ENCODE assay signal across 25 mouse cellular contexts in genomic region chr7:43985657-43986056, GRCm38 (mm10). TPM values are rescaled to one million over a fixed set of nuclear protein-coding genes. Genes with fewer than 3 reads are reported as not detected.
DNase-seq lines count a peak whose midpoint lies in the region; ATAC-seq and TF ChIP-seq lines count a peak whose summit lies in the region.
"Had no signal": no experiment of that assay in that cellular context is flagged by ENCODE, and none has a peak within 500 bp of the region (broad histone marks: within the 10 kb centered on the region; RNA-seq: fewer than 3 reads in every experiment).

No protein-coding gene starts in this region.

- H3K27ac ChIP-seq in bone marrow macrophage, adult 2 months (ENCODE audit: insufficient read depth, low read depth, low read length), result peak overlapping the region; percentile 65
- no peak overlapping the region for H3K27ac ChIP-seq in kidney, embryonic 15.5 days
- H3K27ac ChIP-seq: embryonic facial prominence, embryonic 10.5 days; embryonic facial prominence, embryonic 12.5 days; forebrain, embryonic 13.5 days; forebrain, embryonic 15.5 days had no signal

- H3K4me2 ChIP-seq in kidney, embryonic 15.5 days, result no peak overlapping the region
- H3K4me2 ChIP-seq: embryonic facial prominence, embryonic 12.5 days; forebrain, embryonic 13.5 days; forebrain, embryonic 15.5 days had no signal

- H3K9me3 ChIP-seq in kidney, embryonic 15.5 days (replicated peaks), result no peaks in the 10 kb centered on the region
- H3K9me3 ChIP-seq: embryonic facial prominence, embryonic 10.5 days; embryonic facial prominence, embryonic 12.5 days; forebrain, embryonic 13.5 days; forebrain, embryonic 15.5 days had no signal

- no peak for DNase-seq in natural killer cell, adult 2 months (ENCODE audit: low spot score in 2 of 2)
- DNase-seq: adrenal gland, adult 2 months; adrenal gland, postnatal 10 days; adrenal gland, postnatal 25 days; cerebellum, adult 11-12 months; cerebellum, adult 2 months; cerebellum, adult 9-10 months; cerebellum, postnatal 10 days; cerebellum, postnatal 25 days; forebrain, postnatal 0 days had no signal

- no peak for TF ChIP-seq POLR2A in bone marrow macrophage, adult 2 months (IDR thresholded peaks at IDR 0.05; ENCODE audit: borderline replicate concordance, low read depth, low read length)

- ATAC-seq in granulocyte monocyte progenitor cell, adult 5-6 weeks (replicated peaks; ENCODE audit: poor library complexity, severe bottlenecking), result peak; percentile 56
- ATAC-seq in megakaryocyte, adult 5-6 weeks (ENCODE audit: poor library complexity, severe bottlenecking), result peak; percentile 71
- no peak for ATAC-seq in kidney, embryonic 15.5 days (replicated peaks; ENCODE audit: low FRiP score)
- ATAC-seq: forebrain, embryonic 13.5 days; forebrain, embryonic 15.5 days; forebrain, postnatal 0 days had no signal

- TF ChIP-seq CTCF in bone marrow macrophage, adult 2 months (IDR thresholded peaks at IDR 0.05; ENCODE audit: low read depth, low read length), result no peak

- H3K4me3 ChIP-seq in bone marrow macrophage, adult 2 months (ENCODE audit: insufficient read depth, low read length), result no peak overlapping the region
- H3K4me3 ChIP-seq in kidney, embryonic 15.5 days (replicated peaks), result no peak overlapping the region
- H3K4me3 ChIP-seq: embryonic facial prominence, embryonic 10.5 days; embryonic facial prominence, embryonic 12.5 days; forebrain, embryonic 13.5 days; forebrain, embryonic 15.5 days had no signal

- H3K9ac ChIP-seq in kidney, embryonic 15.5 days, result no peak overlapping the region
- H3K9ac ChIP-seq: embryonic facial prominence, embryonic 12.5 days; forebrain, embryonic 13.5 days; forebrain, embryonic 15.5 days; forebrain, postnatal 0 days had no signal

- H3K4me1 ChIP-seq in bone marrow macrophage, adult 2 months (ENCODE audit: control insufficient read depth, insufficient read depth, low read length), result peaks cover 24% of the 10 kb centered on the region
- no peaks in the 10 kb centered on the region for H3K4me1 ChIP-seq in kidney, embryonic 15.5 days
- H3K4me1 ChIP-seq: embryonic facial prominence, embryonic 10.5 days; embryonic facial prominence, embryonic 12.5 days; forebrain, embryonic 13.5 days; forebrain, embryonic 15.5 days had no signal

- no peaks in the 10 kb centered on the region for H3K27me3 ChIP-seq in kidney, embryonic 15.5 days
- H3K27me3 ChIP-seq: embryonic facial prominence, embryonic 12.5 days; forebrain, embryonic 13.5 days; forebrain, embryonic 15.5 days had no signal

- no peaks in the 10 kb centered on the region for H3K36me3 ChIP-seq in kidney, embryonic 15.5 days
- H3K36me3 ChIP-seq: embryonic facial prominence, embryonic 10.5 days; embryonic facial prominence, embryonic 12.5 days; forebrain, embryonic 15.5 days had no signal

RNA-seq across cellular contexts. Expression of gene Klk1b9, which starts 9.8 kb away (rescaled TPM):
- not detected in 2 replicates for polyA plus RNA-seq in bone marrow macrophage, adult 2 months (2012; ENCODE audit: insufficient read depth, insufficient read length, missing spikeins)
- total RNA-seq in granulocyte monocyte progenitor cell, adult 5-6 weeks (2014; fragmentation: Nextera tagmentation), result not detected in 2 replicates
- total RNA-seq in granulocyte monocyte progenitor cell, adult 5-6 weeks (2017), result not detected in 2 replicates
- not detected in 2 replicates for total RNA-seq in megakaryocyte, adult 5-6 weeks (2015)
- not detected in 2 replicates for total RNA-seq in megakaryocyte, adult 5-6 weeks (2017)
- polyA plus RNA-seq in kidney, embryonic 15.5 days (2015; fragmentation: Nextera tagmentation; extraction: Ambion mirVana), result not detected in 2 replicates
- total RNA-seq: adrenal gland, adult 2 months; adrenal gland, postnatal 10 days; adrenal gland, postnatal 25 days; adrenal gland, postnatal 4 days; ES-E14; forebrain, postnatal 0 days; MEL had no signal
- polyA plus RNA-seq: adrenal gland, adult 2 months; C2C12; cortical plate, adult 2 months; embryonic facial prominence, embryonic 10.5 days; embryonic facial prominence, embryonic 12.5 days; embryonic facial prominence, embryonic 14.5 days; forebrain, embryonic 11.5 days; forebrain, embryonic 13.5 days; forebrain, embryonic 15.5 days; forebrain, postnatal 0 days had no signal

RNA-seq across cellular contexts. Expression of gene Klk1b11, which starts 10.0 kb away (rescaled TPM):
- 1.4 and 2.8 TPM in 2 replicates for polyA plus RNA-seq in bone marrow macrophage, adult 2 months (2012; ENCODE audit: insufficient read depth, insufficient read length, missing spikeins)
- not detected in 2 replicates for total RNA-seq in granulocyte monocyte progenitor cell, adult 5-6 weeks (2014; fragmentation: Nextera tagmentation)
- not detected in 2 replicates for total RNA-seq in granulocyte monocyte progenitor cell, adult 5-6 weeks (2017)
- 0.33 and 0.84 TPM in 2 replicates for total RNA-seq in megakaryocyte, adult 5-6 weeks (2015)
- total RNA-seq in megakaryocyte, adult 5-6 weeks (2017), result 1.1 TPM in 1 of 2 replicates, not detected in the other
- polyA plus RNA-seq in kidney, embryonic 15.5 days (2015; fragmentation: Nextera tagmentation; extraction: Ambion mirVana), result not detected in 2 replicates
- total RNA-seq: adrenal gland, adult 2 months; adrenal gland, postnatal 10 days; adrenal gland, postnatal 25 days; ES-E14; forebrain, postnatal 0 days; MEL had no signal
- polyA plus RNA-seq: adrenal gland, adult 2 months; C2C12; cerebellum, adult 2 months; cortical plate, adult 2 months; embryonic facial prominence, embryonic 10.5 days; embryonic facial prominence, embryonic 12.5 days; embryonic facial prominence, embryonic 14.5 days; forebrain, embryonic 11.5 days; forebrain, embryonic 13.5 days; forebrain, embryonic 15.5 days; forebrain, postnatal 0 days had no signal

RNA-seq across cellular contexts. Expression of gene Klk1b1, which starts 19.1 kb away (rescaled TPM):
- not detected in 2 replicates for polyA plus RNA-seq in bone marrow macrophage, adult 2 months (2012; ENCODE audit: insufficient read depth, insufficient read length, missing spikeins)
- total RNA-seq in granulocyte monocyte progenitor cell, adult 5-6 weeks (2014; fragmentation: Nextera tagmentation), result not detected in 2 replicates
- not detected in 2 replicates for total RNA-seq in granulocyte monocyte progenitor cell, adult 5-6 weeks (2017)
- total RNA-seq in megakaryocyte, adult 5-6 weeks (2015), result not detected in 2 replicates
- not detected in 2 replicates for total RNA-seq in megakaryocyte, adult 5-6 weeks (2017)
- polyA plus RNA-seq in kidney, embryonic 15.5 days (2015; fragmentation: Nextera tagmentation; extraction: Ambion mirVana), result not detected in 2 replicates
- total RNA-seq: adrenal gland, adult 2 months; adrenal gland, postnatal 10 days; adrenal gland, postnatal 25 days; adrenal gland, postnatal 4 days; ES-E14; forebrain, postnatal 0 days; MEL had no signal
- polyA plus RNA-seq: adrenal gland, adult 2 months; C2C12; cerebellum, adult 2 months; cortical plate, adult 2 months; embryonic facial prominence, embryonic 10.5 days; embryonic facial prominence, embryonic 12.5 days; embryonic facial prominence, embryonic 14.5 days; forebrain, embryonic 11.5 days; forebrain, embryonic 13.5 days; forebrain, embryonic 15.5 days; forebrain, postnatal 0 days had no signal

RNA-seq across cellular contexts. Expression of gene Klk1b26, which starts 26.3 kb away (rescaled TPM):
- polyA plus RNA-seq in bone marrow macrophage, adult 2 months (2012; ENCODE audit: insufficient read depth, insufficient read length, missing spikeins), result not detected in 2 replicates
- total RNA-seq in granulocyte monocyte progenitor cell, adult 5-6 weeks (2014; fragmentation: Nextera tagmentation), result not detected in 2 replicates
- not detected in 2 replicates for total RNA-seq in granulocyte monocyte progenitor cell, adult 5-6 weeks (2017)
- total RNA-seq in megakaryocyte, adult 5-6 weeks (2015), result not detected in 2 replicates
- not detected in 2 replicates for total RNA-seq in megakaryocyte, adult 5-6 weeks (2017)
- 0.10 and 0.42 TPM in 2 replicates for polyA plus RNA-seq in kidney, embryonic 15.5 days (2015; fragmentation: Nextera tagmentation; extraction: Ambion mirVana)
- total RNA-seq: adrenal gland, adult 2 months; adrenal gland, postnatal 10 days; adrenal gland, postnatal 25 days; adrenal gland, postnatal 4 days; ES-E14; forebrain, postnatal 0 days; MEL had no signal
- polyA plus RNA-seq: adrenal gland, adult 2 months; C2C12; cerebellum, adult 2 months; cortical plate, adult 2 months; embryonic facial prominence, embryonic 10.5 days; embryonic facial prominence, embryonic 12.5 days; forebrain, embryonic 11.5 days; forebrain, embryonic 13.5 days; forebrain, embryonic 15.5 days; forebrain, postnatal 0 days had no signal

RNA-seq across cellular contexts. Expression of gene Klk1b8, which starts 35.2 kb away (rescaled TPM):
- not detected in 2 replicates for polyA plus RNA-seq in bone marrow macrophage, adult 2 months (2012; ENCODE audit: insufficient read depth, insufficient read length, missing spikeins)
- total RNA-seq in granulocyte monocyte progenitor cell, adult 5-6 weeks (2014; fragmentation: Nextera tagmentation), result not detected in 2 replicates
- not detected in 2 replicates for total RNA-seq in granulocyte monocyte progenitor cell, adult 5-6 weeks (2017)
- not detected in 2 replicates for total RNA-seq in megakaryocyte, adult 5-6 weeks (2015)
- total RNA-seq in megakaryocyte, adult 5-6 weeks (2017), result not detected in 2 replicates
- 0.19 TPM in 1 of 2 replicates, not detected in the other for polyA plus RNA-seq in kidney, embryonic 15.5 days (2015; fragmentation: Nextera tagmentation; extraction: Ambion mirVana)
- total RNA-seq: adrenal gland, adult 2 months; adrenal gland, postnatal 10 days; adrenal gland, postnatal 25 days; adrenal gland, postnatal 4 days; ES-E14; forebrain, postnatal 0 days; MEL had no signal
- polyA plus RNA-seq: adrenal gland, adult 2 months; C2C12; cerebellum, adult 2 months; cortical plate, adult 2 months; embryonic facial prominence, embryonic 10.5 days; embryonic facial prominence, embryonic 12.5 days; embryonic facial prominence, embryonic 14.5 days; forebrain, embryonic 11.5 days; forebrain, embryonic 13.5 days; forebrain, embryonic 15.5 days; forebrain, postnatal 0 days had no signal
